ENCODE assay signal across 9 mouse cellular contexts in genomic region chr2:153443434-153444240, GRCm38 (mm10). TPM values are rescaled to one million over a fixed set of nuclear protein-coding genes. Genes with fewer than 3 reads are reported as not detected.
DNase-seq lines count a peak whose midpoint lies in the region; ATAC-seq and TF ChIP-seq lines count a peak whose summit lies in the region.
"Had no signal": no experiment of that assay in that cellular context is flagged by ENCODE, and none has a peak within 500 bp of the region (broad histone marks: within the 10 kb centered on the region; RNA-seq: fewer than 3 reads in every experiment).

No protein-coding gene starts in this region.

- no peak for TF ChIP-seq POLR2A in bone marrow macrophage, adult 2 months (IDR thresholded peaks at IDR 0.05; ENCODE audit: borderline replicate concordance, low read depth, low read length)
- no peak for TF ChIP-seq POLR2A in olfactory bulb, adult 2 months (IDR thresholded peaks at IDR 0.05; ENCODE audit: insufficient read depth, low read depth, low read length)

- H3K4me1 ChIP-seq in bone marrow macrophage, adult 2 months (ENCODE audit: control insufficient read depth, insufficient read depth, low read length), result 0 out of 2 replicates have a peak, but pooled peaks cover 3% of the 10 kb centered on the region
- H3K4me1 ChIP-seq in intestine, embryonic 16.5 days (ENCODE audit: control insufficient read depth, insufficient read depth, low read length), result peaks cover 49% of the 10 kb centered on the region
- H3K4me1 ChIP-seq in lung, embryonic 15.5 days, result peaks cover 50% of the 10 kb centered on the region
- peaks cover 29% of the 10 kb centered on the region for H3K4me1 ChIP-seq in olfactory bulb, adult 2 months (ENCODE audit: control insufficient read depth, insufficient read depth, low read length)

- H3K27me3 ChIP-seq in intestine, embryonic 16.5 days (replicated peaks; ENCODE audit: control insufficient read depth, insufficient read depth, low read length), result no peaks in the 10 kb centered on the region
- no peaks in the 10 kb centered on the region for H3K27me3 ChIP-seq in lung, embryonic 15.5 days

- WGBS in intestine, embryonic 16.5 days, result under 1% methylated on average over 50 of the region's 59 CpGs
- WGBS in lung, embryonic 15.5 days, result under 1% methylated on average over 59 of the region's 59 CpGs
- WGBS in olfactory bulb, adult 2 months, result 1% methylated on average over 59 of the region's 59 CpGs

- peak; percentile 97 for DNase-seq in heart, adult 11 months
- DNase-seq in heart, postnatal 25 days (ENCODE audit: low spot score), result no peak
- peak; percentile 58 to 60 for DNase-seq in heart, adult 18-20 months
- no peak for DNase-seq in layer of hippocampus, postnatal 25 days (ENCODE audit: extremely low spot score in 1 of 2, low spot score in 1 of 2)

- H3K4me3 ChIP-seq in bone marrow macrophage, adult 2 months (ENCODE audit: insufficient read depth, low read length), result peak overlapping the region; percentile 75
- peak overlapping the region; percentile 99 for H3K4me3 ChIP-seq in intestine, embryonic 16.5 days (ENCODE audit: low read length)
- peak overlapping the region; percentile 97 for H3K4me3 ChIP-seq in lung, embryonic 15.5 days
- H3K4me3 ChIP-seq in olfactory bulb, adult 2 months (ENCODE audit: insufficient read depth, low read depth, low read length), result peak overlapping the region; percentile 95

- peak; percentile 26 for ATAC-seq in intestine, embryonic 16.5 days
- ATAC-seq in lung, embryonic 15.5 days (ENCODE audit: borderline replicate concordance, extremely low read depth, low FRiP score, low TSS enrichment), result peak; percentile 36

- H3K9me3 ChIP-seq in intestine, embryonic 16.5 days (ENCODE audit: control insufficient read depth, low read length), result no peaks in the 10 kb centered on the region
- H3K9me3 ChIP-seq in lung, embryonic 15.5 days, result no peaks in the 10 kb centered on the region

- intact Hi-C loops in heart, postnatal 25 days (cut with DNase I), result loop anchor here (5.0 to 10.0 kb wide), 2 partner anchors 96 to 289 kb away; partner anchors contain the start of gene Asxl1

- peak overlapping the region; percentile 98 for H3K4me2 ChIP-seq in intestine, embryonic 16.5 days (ENCODE audit: low read depth, low read length)
- H3K4me2 ChIP-seq in lung, embryonic 15.5 days, result peak overlapping the region; percentile 98

- H3K9ac ChIP-seq in intestine, embryonic 16.5 days (ENCODE audit: low read depth, low read length), result peak overlapping the region; percentile 97
- peak overlapping the region; percentile 90 for H3K9ac ChIP-seq in lung, embryonic 15.5 days

- no peak overlapping the region for H3K27ac ChIP-seq in bone marrow macrophage, adult 2 months (ENCODE audit: insufficient read depth, low read depth, low read length)
- H3K27ac ChIP-seq in intestine, embryonic 16.5 days (ENCODE audit: low read length), result peak overlapping the region; percentile 100
- peak overlapping the region; percentile 97 for H3K27ac ChIP-seq in lung, embryonic 15.5 days
- H3K27ac ChIP-seq in olfactory bulb, adult 2 months (ENCODE audit: insufficient read depth, low read depth, low read length), result 0 out of 2 replicates have a peak overlapping the region, but pooled peaks have one; percentile 52

- no peaks in the 10 kb centered on the region for H3K36me3 ChIP-seq in intestine, embryonic 16.5 days (ENCODE audit: control insufficient read depth, insufficient read depth, low read length)
- H3K36me3 ChIP-seq in lung, embryonic 15.5 days, result no peaks in the 10 kb centered on the region

- TF ChIP-seq CTCF in bone marrow macrophage, adult 2 months (IDR thresholded peaks at IDR 0.05; ENCODE audit: low read depth, low read length), result no peak
- no peak for TF ChIP-seq CTCF in olfactory bulb, adult 2 months (IDR thresholded peaks at IDR 0.05; ENCODE audit: insufficient read depth, low read depth, low read length)

RNA-seq across cellular contexts. Expression of gene 4930404H24Rik, which starts 49.0 kb away (rescaled TPM):
- total RNA-seq in heart, postnatal 25 days (2021), result not detected
- not detected in 2 replicates for polyA plus RNA-seq in bone marrow macrophage, adult 2 months (2012; ENCODE audit: insufficient read depth, insufficient read length, missing spikeins)
- not detected for total RNA-seq in heart, adult 18-20 months (2021)
- not detected in 2 replicates for polyA plus RNA-seq in intestine, embryonic 16.5 days (2015; fragmentation: Nextera tagmentation; extraction: Ambion mirVana)
- not detected in 2 replicates for polyA plus RNA-seq in lung, embryonic 15.5 days (2015; fragmentation: Nextera tagmentation; extraction: Ambion mirVana)
- not detected in 2 replicates for polyA plus RNA-seq in olfactory bulb, adult 2 months (2012; ENCODE audit: insufficient read depth, insufficient read length, low replicate concordance, missing spikeins)
- total RNA-seq in layer of hippocampus, postnatal 25 days (2021), result not detected
- total RNA-seq: neutrophil, adult 5-6 weeks had no signal

Comparison
In these comparisons a context has a peak if more than half of its experiments do, and no peak if none do; other contexts are left out.
1. DNase-seq: peak in heart, adult 11 months (single experiment) and heart, adult 18-20 months (2 of 2); none in heart, postnatal 25 days (single experiment) and layer of hippocampus, postnatal 25 days (0 of 2).
2. Peak in every context shown above with its lines, with median percentiles within 50 percentile points of each other: H3K4me3 ChIP-seq.